8 mouse cellular contexts compared by ENCODE assay signal in the genomic region with DNA sequence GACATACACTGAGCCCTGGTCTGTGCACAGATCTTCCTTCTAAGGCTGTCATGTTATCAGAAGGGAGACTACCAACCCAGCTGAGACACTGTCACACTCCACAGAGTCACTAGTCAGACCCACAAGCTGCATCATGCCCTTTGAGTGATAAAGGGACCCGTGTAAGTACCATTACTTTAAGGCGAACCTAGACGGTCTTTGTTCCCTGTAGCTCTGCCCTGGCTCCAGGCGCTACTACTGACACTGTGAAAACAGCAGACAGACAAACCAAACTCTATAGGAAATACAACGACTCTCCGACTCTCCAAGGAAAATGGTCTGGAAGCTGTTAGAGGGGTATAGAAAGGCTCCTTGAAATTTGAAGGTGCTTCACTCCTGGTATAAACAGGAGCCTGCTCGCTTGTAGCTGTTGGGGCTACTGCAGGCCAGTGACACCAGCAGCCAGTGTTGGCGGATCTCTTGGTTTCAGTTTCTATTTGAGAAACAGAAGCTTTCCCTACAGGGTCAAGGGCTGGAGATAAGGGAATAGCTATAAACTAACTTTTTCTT.
DNase-seq lines count a peak whose midpoint lies in the region; ATAC-seq and TF ChIP-seq lines count a peak whose summit lies in the region.

No protein-coding gene starts in this region.

- H3K9ac ChIP-seq in midbrain, embryonic 16.5 days (ENCODE audit: low read depth, low read length), result no peak overlapping the region
- no peak overlapping the region for H3K9ac ChIP-seq in midbrain, embryonic 15.5 days
- no peak overlapping the region for H3K9ac ChIP-seq in liver, embryonic 14.5 days (replicated peaks)

- no peak for TF ChIP-seq EP300 in liver, embryonic 14.5 days (IDR thresholded peaks at IDR 0.05; ENCODE audit: low read depth)

- H3K27me3 ChIP-seq in midbrain, embryonic 16.5 days (ENCODE audit: control insufficient read depth, insufficient read depth, low read depth, low read length), result peaks cover 31% of the 10 kb centered on the region
- H3K27me3 ChIP-seq in midbrain, embryonic 15.5 days (replicated peaks), result peaks cover 43% of the 10 kb centered on the region
- H3K27me3 ChIP-seq in liver, embryonic 14.5 days (ENCODE audit: control insufficient read depth, insufficient read depth, low read length), result peaks cover 18% of the 10 kb centered on the region

- H3K4me2 ChIP-seq in midbrain, embryonic 16.5 days (ENCODE audit: low read length), result peak overlapping the region; percentile 17; the same call in 1 of the 2 replicates
- H3K4me2 ChIP-seq in midbrain, embryonic 15.5 days, result no peak overlapping the region
- peak overlapping the region; percentile 37; the same call in 1 of the 2 replicates for H3K4me2 ChIP-seq in liver, embryonic 14.5 days (ENCODE audit: low read depth)

- H3K9me3 ChIP-seq in midbrain, embryonic 16.5 days (replicated peaks; ENCODE audit: control insufficient read depth, low read length, poor library complexity, severe bottlenecking), result no peaks in the 10 kb centered on the region
- no peaks in the 10 kb centered on the region for H3K9me3 ChIP-seq in midbrain, embryonic 15.5 days
- no peaks in the 10 kb centered on the region for H3K9me3 ChIP-seq in liver, embryonic 14.5 days (ENCODE audit: control insufficient read depth, low read length)

- H3K4me3 ChIP-seq in midbrain, embryonic 16.5 days (ENCODE audit: low read depth, low read length), result no peak overlapping the region
- H3K4me3 ChIP-seq in midbrain, embryonic 15.5 days, result no peak overlapping the region
- no peak overlapping the region for H3K4me3 ChIP-seq in liver, embryonic 14.5 days (ENCODE audit: insufficient read depth in 1 of 2, low read depth in 2 of 2, low read length in 2 of 2)

- H3K36me3 ChIP-seq in midbrain, embryonic 16.5 days (ENCODE audit: control insufficient read depth, insufficient read depth, low read length), result no peaks in the 10 kb centered on the region
- no peaks in the 10 kb centered on the region for H3K36me3 ChIP-seq in midbrain, embryonic 15.5 days (replicated peaks)
- no peaks in the 10 kb centered on the region for H3K36me3 ChIP-seq in liver, embryonic 14.5 days (replicated peaks; ENCODE audit: control insufficient read depth, insufficient read depth, low read depth)

- peak overlapping the region; percentile 53 for H3K27ac ChIP-seq in midbrain, embryonic 16.5 days (ENCODE audit: low read length)
- H3K27ac ChIP-seq in midbrain, embryonic 15.5 days, result no peak overlapping the region
- no peak overlapping the region for H3K27ac ChIP-seq in liver, embryonic 14.5 days

- ATAC-seq in midbrain, embryonic 16.5 days, result no peak
- ATAC-seq in midbrain, embryonic 15.5 days (replicated peaks), result no peak
- ATAC-seq in erythroid progenitor cell, adult 5-6 weeks (replicated peaks; ENCODE audit: low FRiP score, poor library complexity, severe bottlenecking), result peak; percentile 70
- no peak for ATAC-seq in liver, embryonic 14.5 days (ENCODE audit: insufficient read depth)

- peaks cover 28% of the 10 kb centered on the region for H3K4me1 ChIP-seq in midbrain, embryonic 16.5 days (ENCODE audit: control insufficient read depth, insufficient read depth, low read length)
- H3K4me1 ChIP-seq in midbrain, embryonic 15.5 days, result peaks cover 44% of the 10 kb centered on the region
- no peaks in the 10 kb centered on the region for H3K4me1 ChIP-seq in liver, embryonic 14.5 days (replicated peaks; ENCODE audit: control insufficient read depth in 2 of 2, insufficient read depth in 2 of 2, low read length in 1 of 2)

- peak; percentile 60 for DNase-seq in cerebellum, adult 8-10 months
- DNase-seq in cerebellum, adult 11-12 months, result no peak
- DNase-seq in liver, embryonic 14.5 days (ENCODE audit: low read depth in 3 of 3, low spot score in 3 of 3), result no peak
- DNase-seq in Muller cell, postnatal 12 days (ENCODE audit: inconsistent ontology term), result no peak
- DNase-seq in gastrocnemius, postnatal 4 days (ENCODE audit: low spot score in 2 of 2), result no peak

- 57% methylated on average over 8 of the region's 8 CpGs for WGBS in midbrain, embryonic 16.5 days
- 62% methylated on average over 8 of the region's 8 CpGs for WGBS in midbrain, embryonic 15.5 days
- WGBS in liver, embryonic 14.5 days (ENCODE audit: insufficient replicate concordance), result 32% methylated on average over 8 of the region's 8 CpGs

- no peak for TF ChIP-seq CTCF in liver, embryonic 14.5 days (IDR thresholded peaks at IDR 0.05; ENCODE audit: low read depth)
